Mouse (Mus musculus): ENCODE measurements at regions not wholly inside any gene's neighbourhood (a gene's known extent, or its start where the extent isn't known, plus 50 kb on each side); places are given as distances from the start of the nearest gene placed in this dataset.
A peak's percentile ranks its signal among the peaks of the same experiment; 100 is the strongest.
"Not testable (repeated sequence)": the region's sequence is repeated elsewhere in the genome, so short reads cannot be mapped to it uniquely, and the experiment has no call there.

DNA sequence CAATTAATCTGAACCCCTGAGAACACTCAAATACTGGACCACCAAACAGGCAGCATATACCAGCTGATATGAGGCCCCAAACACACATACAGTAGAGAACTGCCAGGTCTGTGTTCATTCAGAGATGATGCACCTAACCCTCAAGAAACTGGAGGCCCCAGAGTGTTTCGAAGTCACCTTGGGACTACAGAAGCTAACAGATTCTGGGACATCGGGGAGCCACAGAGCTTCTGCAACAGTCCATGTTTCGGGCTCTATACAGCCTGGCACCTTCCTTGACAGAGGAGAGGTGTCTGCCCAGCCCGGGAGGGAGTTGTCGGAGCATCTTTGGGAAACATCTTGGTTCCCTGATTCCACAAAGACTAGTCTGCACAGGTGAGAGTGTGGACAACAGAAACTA lies 1259.3 kb upstream of the Ptprd start:
- not testable (repeated sequence) for DNase-seq (ENCODE audit: low spot score in 2 of 2)

DNA sequence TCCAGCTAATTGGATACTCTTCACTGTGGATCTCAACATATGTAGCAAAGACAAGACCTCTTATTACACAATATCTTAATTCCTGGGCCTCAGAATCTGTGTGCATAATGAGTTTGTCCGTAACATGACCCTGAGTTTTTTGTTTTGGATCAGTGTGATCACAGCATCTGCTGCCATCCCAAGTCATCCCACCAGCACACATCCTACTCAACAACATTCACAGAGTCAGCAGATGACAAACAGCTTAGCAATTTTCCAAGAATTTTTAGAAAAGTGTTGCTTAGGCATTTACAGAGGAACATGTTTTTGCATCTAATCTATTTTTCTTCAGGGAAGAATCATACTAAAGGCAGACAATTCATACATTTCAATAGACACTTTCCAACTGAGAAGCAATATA lies 1251.8 kb upstream of the Ptprd start:
- peak in 1 of 2 experiments; percentile 16 for DNase-seq (ENCODE audit: low spot score in 2 of 2)
